Mouse (Mus musculus): ENCODE data around the gene Zfand2b. TPM values are rescaled to one million over a fixed set of nuclear protein-coding genes. Genes with fewer than 3 reads are reported as not detected.

The Zfand2b gene
- polyA plus RNA-seq, 1 experiment from 2014 or later = 43.0 TPM

- H3K27ac ChIP-seq (replicated peaks) = no peak overlapping the region
- ATAC-seq (ENCODE audit: low FRiP score, low TSS enrichment) (no peak), DNase-seq (ENCODE audit: low spot score) (no peak)
- no peaks in the 10 kb centered on the region for H3K4me1 ChIP-seq (replicated peaks; ENCODE audit: control insufficient read depth, insufficient read depth)
- no peak overlapping the region for H3K4me3 ChIP-seq (ENCODE audit: low read depth, low read length)
- 86% methylated on average over 1 of the region's 1 CpGs for whole genome bisulfite sequencing
- no peak for TF ChIP-seq CTCF (IDR thresholded peaks at IDR 0.05; ENCODE audit: low read depth)
- H3K9me3 ChIP-seq (ENCODE audit: control insufficient read depth, low read length) = no peaks in the 10 kb centered on the region
- no peaks in the 10 kb centered on the region for H3K27me3 ChIP-seq (ENCODE audit: control insufficient read depth, insufficient read depth, low read length)
- peaks cover 18% of the 10 kb centered on the region for H3K36me3 ChIP-seq (ENCODE audit: control insufficient read depth, insufficient read depth, low read length)
- no peak overlapping the region for H3K4me2 ChIP-seq (replicated peaks; ENCODE audit: low read depth)
- no peak overlapping the region for H3K9ac ChIP-seq (ENCODE audit: low read length)
Measured at GRCm38 (mm10) chr1:75201236-75201635, 32.8 kb downstream of the Zfand2b start.

GRCm38 (mm10) chr1:75208967-75209678 lies 40.7 kb downstream of the Zfand2b start:
- peak overlapping the region; percentile 38 for H3K4me3 ChIP-seq (ENCODE audit: low read depth, low read length)
- H3K4me1 ChIP-seq (replicated peaks; ENCODE audit: control insufficient read depth, insufficient read depth) = no peaks in the 10 kb centered on the region; the same call in 1 of the 2 replicates
- peak overlapping the region; percentile 57 for H3K4me2 ChIP-seq (replicated peaks; ENCODE audit: low read depth)
- H3K27me3 ChIP-seq (ENCODE audit: control insufficient read depth, insufficient read depth, low read length) = no peaks in the 10 kb centered on the region
- H3K36me3 ChIP-seq (ENCODE audit: control insufficient read depth, insufficient read depth, low read length) = peaks cover 7% of the 10 kb centered on the region; the same call in 1 of the 2 replicates
- WGBS = 14% methylated on average over 34 of the region's 34 CpGs
- TF ChIP-seq EP300 (optimal IDR thresholded peaks at IDR 0.05) (no peak), CTCF (IDR thresholded peaks at IDR 0.05; ENCODE audit: low read depth) (no peak)
- peak overlapping the region; percentile 69 for H3K27ac ChIP-seq (replicated peaks)
- ATAC-seq (ENCODE audit: low FRiP score, low TSS enrichment) (peak; percentile 26; the same call in 1 of the 2 replicates), DNase-seq (ENCODE audit: low spot score) (peak; percentile 46)
- peak overlapping the region; percentile 67 for H3K9ac ChIP-seq (ENCODE audit: low read length)
- H3K9me3 ChIP-seq (ENCODE audit: control insufficient read depth, low read length) = no peaks in the 10 kb centered on the region

- WGBS = 4% methylated on average over 42 of the region's 42 CpGs
- Histone ChIP-seq H3K9me3 (ENCODE audit: control insufficient read depth, low read length) (no peaks in the 10 kb centered on the region), H3K4me2 (replicated peaks; ENCODE audit: low read depth) (peak within 1 kb of the TSS; percentile 95), H3K4me1 (replicated peaks; ENCODE audit: control insufficient read depth, insufficient read depth) (no peaks in the 10 kb centered on the region; the same call in 1 of the 2 replicates), H3K27ac (replicated peaks) (peak within 1 kb of the TSS; percentile 76), H3K36me3 (ENCODE audit: control insufficient read depth, insufficient read depth, low read length) (peaks cover 9% of the 10 kb centered on the region; the same call in 1 of the 2 replicates), H3K9ac (ENCODE audit: low read length) (peak within 1 kb of the TSS; percentile 96), H3K4me3 (ENCODE audit: low read depth, low read length) (peak within 1 kb of the TSS; percentile 91), H3K27me3 (ENCODE audit: control insufficient read depth, insufficient read depth, low read length) (no peaks in the 10 kb centered on the region)
- ATAC-seq (ENCODE audit: low FRiP score, low TSS enrichment) = peak; percentile 83
- DNase-seq (ENCODE audit: low spot score) = peak; percentile 97
- TF ChIP-seq CTCF (IDR thresholded peaks at IDR 0.05; ENCODE audit: low read depth) (no peak), EP300 (optimal IDR thresholded peaks at IDR 0.05) (no peak)
Measured at GRCm38 (mm10) chr1:75210136-75211087, 42.0 kb downstream of the Zfand2b start, which contains the start of the genes Glb1l and Stk16. Gene Glb1l (minus strand): TSS chr1:75210813. Gene Stk16 (plus strand): TSS chr1:75210838.

GRCm38 (mm10) chr1:75211141-75211708 lies 42.8 kb downstream of the Zfand2b start:
- TF ChIP-seq CTCF (IDR thresholded peaks at IDR 0.05; ENCODE audit: low read depth) (no peak), EP300 (optimal IDR thresholded peaks at IDR 0.05) (no peak)
- H3K36me3 ChIP-seq (ENCODE audit: control insufficient read depth, insufficient read depth, low read length) = peaks cover 9% of the 10 kb centered on the region; the same call in 1 of the 2 replicates
- H3K9ac ChIP-seq (ENCODE audit: low read length) = peak overlapping the region; percentile 96
- 10% methylated on average over 17 of the region's 17 CpGs for WGBS
- DNase-seq (ENCODE audit: low spot score) (no peak), ATAC-seq (ENCODE audit: low FRiP score, low TSS enrichment) (no peak)
- H3K4me1 ChIP-seq (replicated peaks; ENCODE audit: control insufficient read depth, insufficient read depth) = no peaks in the 10 kb centered on the region; the same call in 1 of the 2 replicates
- peak overlapping the region; percentile 95 for H3K4me2 ChIP-seq (replicated peaks; ENCODE audit: low read depth)
- peak overlapping the region; percentile 91 for H3K4me3 ChIP-seq (ENCODE audit: low read depth, low read length)
- H3K27me3 ChIP-seq (ENCODE audit: control insufficient read depth, insufficient read depth, low read length) = no peaks in the 10 kb centered on the region
- no peaks in the 10 kb centered on the region for H3K9me3 ChIP-seq (ENCODE audit: control insufficient read depth, low read length)
- H3K27ac ChIP-seq (replicated peaks) = peak overlapping the region; percentile 76

- ATAC-seq (ENCODE audit: low FRiP score, low TSS enrichment) = no peak
- Histone ChIP-seq H3K4me1 (replicated peaks; ENCODE audit: control insufficient read depth, insufficient read depth) (peaks cover 2% of the 10 kb centered on the region; the same call in 1 of the 2 replicates), H3K27ac (replicated peaks) (no peak overlapping the region)
Measured at GRCm38 (mm10) chr1:75212542-75212941, 44.1 kb downstream of the Zfand2b start.

More at GRCm38 (mm10) chr1:75212542-75212941, 44.1 kb downstream of the Zfand2b start:
- 70% methylated on average over 4 of the region's 4 CpGs for WGBS
- H3K9me3 ChIP-seq (ENCODE audit: control insufficient read depth, low read length) = no peaks in the 10 kb centered on the region
- no peak overlapping the region for H3K4me3 ChIP-seq (ENCODE audit: low read depth, low read length)
- no peak for DNase-seq (ENCODE audit: low spot score)
- TF ChIP-seq CTCF (IDR thresholded peaks at IDR 0.05; ENCODE audit: low read depth) (no peak), EP300 (optimal IDR thresholded peaks at IDR 0.05) (no peak)
- H3K4me2 ChIP-seq (replicated peaks; ENCODE audit: low read depth) = no peak overlapping the region
- no peak overlapping the region for H3K9ac ChIP-seq (ENCODE audit: low read length)
- no peaks in the 10 kb centered on the region for H3K27me3 ChIP-seq (ENCODE audit: control insufficient read depth, insufficient read depth, low read length)
- peaks cover 9% of the 10 kb centered on the region; the same call in 1 of the 2 replicates for H3K36me3 ChIP-seq (ENCODE audit: control insufficient read depth, insufficient read depth, low read length)
